Mouse (Mus musculus) heart, adult 2 months (tissue): ENCODE data around the gene 1700113H08Rik.

Experiments
- CTCF ChIP-seq: fragments of 200-600 bp; IDR thresholded peaks from 2 replicates; pipeline ENCODE4 v1.8.1; 2022; ENCODE audit warnings: antibody characterized with exemption, mild to moderate bottlenecking, moderate library complexity
- EP300 ChIP-seq: fragments of 200-500 bp; IDR thresholded peaks from 2 replicates; pipeline ENCODE4 v1.6.1; 2011; ENCODE audit warnings: low read depth, low read length, control low read depth; ENCODE audit not compliant: insufficient read depth
- POLR2A ChIP-seq: fragments of 200-500 bp; IDR thresholded peaks from 2 replicates; pipeline ENCODE4 v1.6.1; 2011; ENCODE audit warnings: mild to moderate bottlenecking, low read depth, low read length, control low read depth; ENCODE audit not compliant: insufficient read depth

DNA sequence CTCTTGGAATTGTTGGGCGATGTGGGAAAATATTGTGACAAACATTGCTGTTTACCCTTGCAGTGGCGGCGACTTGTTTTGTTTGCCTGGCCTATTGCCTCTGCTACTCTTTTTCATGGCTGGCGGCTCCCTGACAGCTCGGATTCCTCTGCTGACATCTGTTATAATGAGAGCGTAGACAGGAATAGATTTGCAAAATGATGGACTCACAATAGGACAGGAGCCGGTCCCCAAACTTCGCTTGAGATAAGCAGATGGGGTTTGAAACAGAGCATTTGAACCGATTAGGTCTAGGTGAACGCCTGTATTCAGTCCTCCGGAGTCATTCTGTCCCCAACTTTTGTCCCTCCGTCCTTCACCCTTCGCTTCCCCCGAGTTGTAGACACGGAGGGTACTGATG lies 22.0 kb upstream of the 1700113H08Rik start:
- TF ChIP-seq CTCF (no peak), POLR2A (no peak), EP300 (no peak)
